Mouse (Mus musculus) E14TG2a.4 (cell line): ENCODE results near the gene Serping1.

Experiments used
- CTCF ChIP-seq: conservative IDR thresholded peaks from 2 replicates; pipeline ENCODE4 v1.5.1; 2014; ENCODE audit warnings: low read length
- NANOG ChIP-seq: IDR thresholded peaks from 2 replicates; pipeline ENCODE4 v1.6.1; 2014; ENCODE audit warnings: borderline replicate concordance, low read length, mixed read lengths

DNA sequence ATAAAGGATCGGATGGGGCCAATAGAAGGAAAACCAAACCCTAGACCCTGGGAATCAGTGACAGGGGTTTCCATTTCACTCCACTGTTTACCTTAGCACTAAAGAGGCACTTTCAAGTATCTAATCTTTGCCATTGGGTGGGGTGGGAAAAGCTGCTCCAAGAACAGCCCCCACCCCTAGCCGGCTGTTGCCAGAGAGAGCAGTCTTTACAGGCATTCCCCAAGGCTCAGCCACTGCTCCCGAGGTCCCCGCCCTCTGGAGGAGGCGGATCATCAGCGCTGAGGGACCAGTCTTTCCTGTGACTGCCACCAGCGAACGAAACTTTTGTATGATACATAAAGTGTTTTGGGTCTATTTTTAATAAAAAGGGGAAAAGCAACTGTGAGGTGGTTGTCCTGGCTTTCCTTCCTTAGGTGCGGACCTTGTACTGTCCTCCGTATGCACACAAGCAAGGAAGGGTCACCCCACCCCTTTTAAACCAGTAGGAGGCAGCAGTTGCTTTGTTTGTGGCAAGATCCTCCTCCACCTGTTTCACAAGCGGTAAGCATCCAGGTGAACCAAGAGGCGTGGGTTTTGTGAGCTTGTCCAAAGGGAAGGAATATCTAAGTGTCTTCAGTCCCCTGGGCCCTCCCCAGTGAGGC lies 36.9 kb downstream of the Serping1 start:
- peak; percentile 50 for TF ChIP-seq CTCF
- no peak for TF ChIP-seq NANOG
